Mouse (Mus musculus) lung, adult 2 months (tissue): ENCODE data around the gene Igfbp4.

Source experiments
- CTCF ChIP-seq: fragments of 200-500 bp; IDR thresholded peaks from 2 replicates; pipeline ENCODE4 v1.5.1; 2011; ENCODE audit warnings: mild to moderate bottlenecking, low read length, control low read depth; ENCODE audit not compliant: insufficient read depth
- POLR2A ChIP-seq: fragments of 200-500 bp; IDR thresholded peaks from 2 replicates; pipeline ENCODE4 v1.6.1; 2011; ENCODE audit warnings: low read depth, mild to moderate bottlenecking, control low read depth, low read length, borderline replicate concordance; ENCODE audit errors: extremely low read depth

- TF ChIP-seq CTCF: no peak
- TF ChIP-seq POLR2A: no peak
These were observed 3.3 kb downstream of the Igfbp4 start for GRCm38 (mm10) chr11:99044306-99044705.
